Mouse (Mus musculus) limb, embryonic 14.5 days (tissue): ENCODE data around the gene Trio. TPM values are rescaled to one million over a fixed set of nuclear protein-coding genes. Genes with fewer than 3 reads are reported as not detected.

ENCODE experiments used
- ATAC-seq: fragments of 200-750 bp; cut with Nextera tagmentation; 2 replicates; pipeline ENCODE4 v1.8.0; 2017; ENCODE audit warnings: low read depth, moderate number of reproducible peaks, moderate TSS enrichment; ENCODE audit not compliant: low FRiP score
- DNase-seq: peaks from one replicate; pipeline ENCODE4 v3.0.0-alpha.2; 2015; ENCODE audit warnings: low spot score
- H3K27ac ChIP-seq: fragments of 300-500 bp; sonication (generic); replicated peaks from 2 replicates; pipeline ENCODE4 v1.5.1; 2014; ENCODE audit warnings: low read depth, mild to moderate bottlenecking, low read length, moderate library complexity, mixed read lengths
- H3K27me3 ChIP-seq: fragments of 300-500 bp; sonication (generic); 2 replicates; pipeline ENCODE4 v1.6.1; 2014; ENCODE audit warnings: low read length, mixed read lengths; ENCODE audit not compliant: control insufficient read depth, insufficient read depth
- H3K36me3 ChIP-seq: fragments of 300-500 bp; sonication (generic); 2 replicates; pipeline ENCODE4 v1.6.1; 2014; ENCODE audit warnings: mild to moderate bottlenecking, low read length, moderate library complexity, mixed read lengths; ENCODE audit not compliant: control insufficient read depth, insufficient read depth
- H3K4me1 ChIP-seq: fragments of 300-500 bp; sonication (generic); 2 replicates; pipeline ENCODE4 v1.6.1; 2014; ENCODE audit warnings: antibody characterized with exemption, low read length, mixed read lengths; ENCODE audit not compliant: control insufficient read depth, insufficient read depth
- H3K4me2 ChIP-seq: fragments of 300-500 bp; sonication (generic); replicated peaks from 2 replicates; pipeline ENCODE4 v1.6.1; 2014; ENCODE audit warnings: low read depth, mild to moderate bottlenecking, low read length, moderate library complexity; ENCODE audit not compliant: severe bottlenecking
- H3K4me3 ChIP-seq: fragments of 300-500 bp; sonication (generic); replicated peaks from 2 replicates; pipeline ENCODE4 v1.5.1; 2014; ENCODE audit warnings: low read length
- H3K9ac ChIP-seq: fragments of 300-500 bp; sonication (generic); 2 replicates; pipeline ENCODE4 v1.6.1; 2014; ENCODE audit warnings: mild to moderate bottlenecking, low read depth, low read length, moderate library complexity; ENCODE audit not compliant: severe bottlenecking
- H3K9me3 ChIP-seq: fragments of 300-500 bp; sonication (generic); 2 replicates; pipeline ENCODE4 v1.6.1; 2016; ENCODE audit warnings: low read length; ENCODE audit not compliant: control insufficient read depth
- POLR2A ChIP-seq: fragments of 200-500 bp; IDR thresholded peaks from 2 replicates; pipeline ENCODE4 v1.8.0; 2012; ENCODE audit warnings: inconsistent platforms, mild to moderate bottlenecking, moderate library complexity, borderline replicate concordance; ENCODE audit not compliant: insufficient read depth, insufficient read length; ENCODE audit errors: extremely low read depth
- WGBS: fragments of 180-500 bp; shearing (Covaris S2); extraction: QIAGEN DNeasy Blood & Tissue Kit; methylation state at CpG from one replicate; pipeline ENCODE4 v1.1.7; 2014; 5-methylcytosine and 5-hydroxymethylcytosine counted together
- polyA plus RNA-seq, 2 experiments: library from polyadenylated mRNA; depleted of rRNA in 1 of 2; stranded (reverse) in 1 of 2; unstranded in 1 of 2; fragments of >200 nt; fragmentation: Nextera tagmentation in 1 of 2; extraction: Ambion mirVana in 1 of 2; gene quantifications; 2 replicates each; pipeline versions ENCODE4 v1.2.1 to v1.2.3; 2012 to 2014

Gene Trio
- polyA plus RNA-seq, 2 experiments: 78.7 to 230 TPM

- Histone ChIP-seq H3K4me2 (no peak overlapping the region), H3K4me3 (no peak overlapping the region), H3K9me3 (no peaks in the 10 kb centered on the region), H3K9ac (no peak overlapping the region), H3K27ac (no peak overlapping the region), H3K27me3 (no peaks in the 10 kb centered on the region), H3K4me1 (no peaks in the 10 kb centered on the region), H3K36me3 (peaks cover 13% of the 10 kb centered on the region)
- TF ChIP-seq POLR2A: no peak
- ATAC-seq: no peak
- no peak for DNase-seq
- 69% methylated on average over 3 of the region's 3 CpGs for WGBS
Measured at GRCm38 (mm10) chr15:27913013-27913412, 112.6 kb downstream of the Trio start.

- DNase-seq: no peak
- no peak for ATAC-seq
- no peak overlapping the region for H3K4me2 ChIP-seq
- H3K4me1 ChIP-seq: peaks cover 6% of the 10 kb centered on the region
- no peak overlapping the region for H3K9ac ChIP-seq
- H3K27me3 ChIP-seq: no peaks in the 10 kb centered on the region
- TF ChIP-seq POLR2A: no peak
- H3K4me3 ChIP-seq: no peak overlapping the region
- no peak overlapping the region for H3K27ac ChIP-seq
- H3K36me3 ChIP-seq: peaks cover 13% of the 10 kb centered on the region
- 94% methylated on average over 9 of the region's 9 CpGs for WGBS
- no peaks in the 10 kb centered on the region for H3K9me3 ChIP-seq
Measured at GRCm38 (mm10) chr15:27911196-27911595, 114.5 kb downstream of the Trio start.

- Histone ChIP-seq H3K4me2 (no peak overlapping the region), H3K27ac (no peak overlapping the region), H3K36me3 (peaks cover 15% of the 10 kb centered on the region), H3K4me1 (peaks cover 6% of the 10 kb centered on the region), H3K4me3 (no peak overlapping the region), H3K9me3 (no peaks in the 10 kb centered on the region), H3K27me3 (no peaks in the 10 kb centered on the region), H3K9ac (no peak overlapping the region)
- ATAC-seq: no peak
- DNase-seq: no peak
- 93% methylated on average over 7 of the region's 7 CpGs for WGBS
- TF ChIP-seq POLR2A: no peak
Measured at GRCm38 (mm10) chr15:27910179-27910578, 115.5 kb downstream of the Trio start.

GRCm38 (mm10) chr15:27907649-27908048, 118.0 kb downstream of the Trio start:
- TF ChIP-seq POLR2A: no peak
- peak; percentile 73 for ATAC-seq
- H3K4me3 ChIP-seq: no peak overlapping the region
- no peak overlapping the region for H3K27ac ChIP-seq
- no peaks in the 10 kb centered on the region for H3K9me3 ChIP-seq
- H3K9ac ChIP-seq: no peak overlapping the region
- no peaks in the 10 kb centered on the region for H3K27me3 ChIP-seq
- no peak for DNase-seq
- H3K4me2 ChIP-seq: no peak overlapping the region
- 43% methylated on average over 5 of the region's 5 CpGs for WGBS
- H3K4me1 ChIP-seq: peaks cover 6% of the 10 kb centered on the region
- H3K36me3 ChIP-seq: peaks cover 30% of the 10 kb centered on the region

- Histone ChIP-seq H3K27me3 (no peaks in the 10 kb centered on the region), H3K9ac (no peak overlapping the region), H3K27ac (no peak overlapping the region), H3K4me3 (no peak overlapping the region), H3K4me1 (peaks cover 6% of the 10 kb centered on the region), H3K4me2 (no peak overlapping the region), H3K9me3 (no peaks in the 10 kb centered on the region), H3K36me3 (peaks cover 34% of the 10 kb centered on the region)
- DNase-seq (no peak), ATAC-seq (no peak)
- no peak for TF ChIP-seq POLR2A
- WGBS: 67% methylated on average over 4 of the region's 4 CpGs
Measured at GRCm38 (mm10) chr15:27906409-27906808, 119.2 kb downstream of the Trio start.

GRCm38 (mm10) chr15:27905341-27905740, 120.3 kb downstream of the Trio start:
- DNase-seq: no peak
- Histone ChIP-seq H3K36me3 (peaks cover 40% of the 10 kb centered on the region), H3K27ac (no peak overlapping the region), H3K27me3 (no peaks in the 10 kb centered on the region), H3K4me2 (no peak overlapping the region), H3K4me1 (peaks cover 6% of the 10 kb centered on the region), H3K9ac (no peak overlapping the region), H3K4me3 (no peak overlapping the region), H3K9me3 (no peaks in the 10 kb centered on the region)
- WGBS: 63% methylated on average over 6 of the region's 6 CpGs
- no peak for ATAC-seq
- no peak for TF ChIP-seq POLR2A
